Mouse (Mus musculus): ENCODE data around the gene Slc22a6. TPM values are rescaled to one million over a fixed set of nuclear protein-coding genes. Genes with fewer than 3 reads are reported as not detected.

The Slc22a6 gene
- polyA plus RNA-seq, 1 experiment from 2014 or later, result not detected

GRCm38 (mm10) chr19:8599229-8599628 lies 18.6 kb upstream of the Slc22a6 start:
- no peak overlapping the region for H3K4me3 ChIP-seq (ENCODE audit: low read depth, low read length)
- H3K27ac ChIP-seq (ENCODE audit: low read depth, low read length), result no peak overlapping the region
- no peaks in the 10 kb centered on the region for H3K9me3 ChIP-seq (ENCODE audit: control insufficient read depth, low read length)
- H3K9ac ChIP-seq (ENCODE audit: low read depth, low read length), result no peak overlapping the region
- 69% methylated on average over 2 of the region's 2 CpGs for WGBS
- H3K4me1 ChIP-seq (replicated peaks; ENCODE audit: control insufficient read depth, insufficient read depth, low read length), result peaks cover 15% of the 10 kb centered on the region
- no peaks in the 10 kb centered on the region; the same call in 1 of the 2 replicates for H3K27me3 ChIP-seq (replicated peaks; ENCODE audit: control insufficient read depth, insufficient read depth, low read length)
- DNase-seq (ENCODE audit: low spot score), result no peak
- no peaks in the 10 kb centered on the region for H3K36me3 ChIP-seq (ENCODE audit: control insufficient read depth, insufficient read depth, low read length)
- no peak overlapping the region for H3K4me2 ChIP-seq
- no peak for ATAC-seq (replicated peaks; ENCODE audit: low FRiP score)

GRCm38 (mm10) chr19:8601922-8602321 lies 15.9 kb upstream of the Slc22a6 start:
- Histone ChIP-seq H3K4me1 (replicated peaks; ENCODE audit: control insufficient read depth, insufficient read depth, low read length) (peaks cover 18% of the 10 kb centered on the region), H3K4me2 (no peak overlapping the region), H3K27me3 (replicated peaks; ENCODE audit: control insufficient read depth, insufficient read depth, low read length) (no peaks in the 10 kb centered on the region; the same call in 1 of the 2 replicates), H3K27ac (ENCODE audit: low read depth, low read length) (no peak overlapping the region), H3K9me3 (ENCODE audit: control insufficient read depth, low read length) (no peaks in the 10 kb centered on the region), H3K36me3 (ENCODE audit: control insufficient read depth, insufficient read depth, low read length) (no peaks in the 10 kb centered on the region), H3K4me3 (ENCODE audit: low read depth, low read length) (no peak overlapping the region), H3K9ac (ENCODE audit: low read depth, low read length) (no peak overlapping the region)
- no peak for ATAC-seq (replicated peaks; ENCODE audit: low FRiP score)
- DNase-seq (ENCODE audit: low spot score), result no peak

- no peak for DNase-seq (ENCODE audit: low spot score)
- 0 out of 2 replicates have a peak overlapping the region, but pooled peaks have one; percentile 46 for H3K27ac ChIP-seq (ENCODE audit: low read depth, low read length)
- H3K4me3 ChIP-seq (ENCODE audit: low read depth, low read length), result no peak overlapping the region
- ATAC-seq (replicated peaks; ENCODE audit: low FRiP score), result peak; percentile 98
- no peaks in the 10 kb centered on the region; the same call in 1 of the 2 replicates for H3K27me3 ChIP-seq (replicated peaks; ENCODE audit: control insufficient read depth, insufficient read depth, low read length)
- WGBS, result 26% methylated on average over 3 of the region's 3 CpGs
- no peak overlapping the region for H3K9ac ChIP-seq (ENCODE audit: low read depth, low read length)
- H3K4me1 ChIP-seq (replicated peaks; ENCODE audit: control insufficient read depth, insufficient read depth, low read length), result peaks cover 15% of the 10 kb centered on the region
- no peaks in the 10 kb centered on the region for H3K36me3 ChIP-seq (ENCODE audit: control insufficient read depth, insufficient read depth, low read length)
- no peaks in the 10 kb centered on the region for H3K9me3 ChIP-seq (ENCODE audit: control insufficient read depth, low read length)
- peak overlapping the region; percentile 7; the same call in 1 of the 2 replicates for H3K4me2 ChIP-seq
Observed at GRCm38 (mm10) chr19:8602914-8603313, 14.9 kb upstream of the Slc22a6 start.

DNA sequence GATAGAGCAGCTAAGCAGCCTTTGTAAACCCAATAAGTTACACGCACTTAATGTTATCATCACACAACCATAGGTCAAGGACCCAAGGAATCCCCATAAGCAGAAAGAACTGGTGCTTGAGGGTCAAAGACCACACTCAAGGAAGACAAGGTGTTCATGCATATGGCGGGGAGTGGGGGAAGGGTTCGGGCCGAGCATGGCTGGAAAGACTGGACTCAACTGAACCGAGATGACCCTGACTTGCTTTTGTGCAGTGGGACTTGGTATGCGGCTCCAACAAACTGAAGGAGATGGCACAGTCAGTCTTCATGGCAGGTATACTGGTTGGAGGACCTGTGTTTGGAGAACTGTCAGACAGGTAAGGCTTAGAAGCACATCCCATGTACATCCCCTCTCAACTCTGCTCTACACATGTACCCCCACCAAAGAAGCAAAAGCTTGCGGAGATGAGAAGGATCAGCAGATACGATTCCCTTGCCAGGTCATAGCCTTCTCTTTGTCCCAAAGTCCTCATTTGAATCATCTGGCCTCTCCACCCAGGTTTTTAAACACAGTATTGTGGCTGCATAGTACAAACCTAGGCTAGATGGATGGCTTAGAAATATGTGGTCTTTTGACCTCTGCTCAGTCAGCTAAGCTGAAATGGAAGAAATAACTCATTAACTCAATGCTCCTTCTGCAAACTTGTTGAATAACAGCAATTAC lies 13.2 kb upstream of the Slc22a6 start:
- H3K4me1 ChIP-seq (replicated peaks; ENCODE audit: control insufficient read depth, insufficient read depth, low read length), result peaks cover 15% of the 10 kb centered on the region
- no peak overlapping the region for H3K4me3 ChIP-seq (ENCODE audit: low read depth, low read length)

GRCm38 (mm10) chr19:8605241-8605558 lies 12.6 kb upstream of the Slc22a6 start:
- Histone ChIP-seq H3K9ac (ENCODE audit: low read depth, low read length) (no peak overlapping the region), H3K27ac (ENCODE audit: low read depth, low read length) (no peak overlapping the region), H3K4me2 (no peak overlapping the region), H3K27me3 (replicated peaks; ENCODE audit: control insufficient read depth, insufficient read depth, low read length) (no peaks in the 10 kb centered on the region; the same call in 1 of the 2 replicates), H3K4me1 (replicated peaks; ENCODE audit: control insufficient read depth, insufficient read depth, low read length) (peaks cover 15% of the 10 kb centered on the region), H3K4me3 (ENCODE audit: low read depth, low read length) (no peak overlapping the region), H3K36me3 (ENCODE audit: control insufficient read depth, insufficient read depth, low read length) (no peaks in the 10 kb centered on the region), H3K9me3 (ENCODE audit: control insufficient read depth, low read length) (no peaks in the 10 kb centered on the region)
- WGBS, result 55% methylated on average over 3 of the region's 3 CpGs
- DNase-seq (ENCODE audit: low spot score) (no peak), ATAC-seq (replicated peaks; ENCODE audit: low FRiP score) (0 out of 2 replicates have a peak, but pooled peaks have one; percentile 15)

More for the DNA sequence above, 13.2 kb upstream of the Slc22a6 start:
- 94% methylated on average over 8 of the region's 8 CpGs for WGBS
- Histone ChIP-seq H3K27me3 (replicated peaks; ENCODE audit: control insufficient read depth, insufficient read depth, low read length) (no peaks in the 10 kb centered on the region; the same call in 1 of the 2 replicates), H3K9me3 (ENCODE audit: control insufficient read depth, low read length) (no peaks in the 10 kb centered on the region), H3K36me3 (ENCODE audit: control insufficient read depth, insufficient read depth, low read length) (no peaks in the 10 kb centered on the region), H3K9ac (ENCODE audit: low read depth, low read length) (no peak overlapping the region), H3K4me2 (no peak overlapping the region), H3K27ac (ENCODE audit: low read depth, low read length) (no peak overlapping the region)
- ATAC-seq (replicated peaks; ENCODE audit: low FRiP score) (no peak), DNase-seq (ENCODE audit: low spot score) (no peak)

GRCm38 (mm10) chr19:8611358-8612123 lies 6.3 kb upstream of the Slc22a6 start:
- Histone ChIP-seq H3K9ac (ENCODE audit: low read depth, low read length) (no peak overlapping the region), H3K27me3 (replicated peaks; ENCODE audit: control insufficient read depth, insufficient read depth, low read length) (no peaks in the 10 kb centered on the region), H3K36me3 (ENCODE audit: control insufficient read depth, insufficient read depth, low read length) (no peaks in the 10 kb centered on the region), H3K4me3 (ENCODE audit: low read depth, low read length) (no peak overlapping the region), H3K4me2 (no peak overlapping the region), H3K9me3 (ENCODE audit: control insufficient read depth, low read length) (no peaks in the 10 kb centered on the region), H3K27ac (ENCODE audit: low read depth, low read length) (no peak overlapping the region), H3K4me1 (replicated peaks; ENCODE audit: control insufficient read depth, insufficient read depth, low read length) (no peaks in the 10 kb centered on the region)
- DNase-seq (ENCODE audit: low spot score) (no peak), ATAC-seq (replicated peaks; ENCODE audit: low FRiP score) (no peak)
- WGBS, result 80% methylated on average over 8 of the region's 8 CpGs

GRCm38 (mm10) chr19:8613111-8613510 lies 4.7 kb upstream of the Slc22a6 start:
- Histone ChIP-seq H3K27me3 (replicated peaks; ENCODE audit: control insufficient read depth, insufficient read depth, low read length) (no peaks in the 10 kb centered on the region), H3K36me3 (ENCODE audit: control insufficient read depth, insufficient read depth, low read length) (no peaks in the 10 kb centered on the region), H3K4me2 (no peak overlapping the region), H3K27ac (ENCODE audit: low read depth, low read length) (no peak overlapping the region), H3K4me1 (replicated peaks; ENCODE audit: control insufficient read depth, insufficient read depth, low read length) (no peaks in the 10 kb centered on the region), H3K4me3 (ENCODE audit: low read depth, low read length) (no peak overlapping the region), H3K9ac (ENCODE audit: low read depth, low read length) (no peak overlapping the region), H3K9me3 (ENCODE audit: control insufficient read depth, low read length) (no peaks in the 10 kb centered on the region)
- ATAC-seq (replicated peaks; ENCODE audit: low FRiP score), result no peak
- WGBS, result 82% methylated on average over 2 of the region's 2 CpGs
- no peak for DNase-seq (ENCODE audit: low spot score)

DNA sequence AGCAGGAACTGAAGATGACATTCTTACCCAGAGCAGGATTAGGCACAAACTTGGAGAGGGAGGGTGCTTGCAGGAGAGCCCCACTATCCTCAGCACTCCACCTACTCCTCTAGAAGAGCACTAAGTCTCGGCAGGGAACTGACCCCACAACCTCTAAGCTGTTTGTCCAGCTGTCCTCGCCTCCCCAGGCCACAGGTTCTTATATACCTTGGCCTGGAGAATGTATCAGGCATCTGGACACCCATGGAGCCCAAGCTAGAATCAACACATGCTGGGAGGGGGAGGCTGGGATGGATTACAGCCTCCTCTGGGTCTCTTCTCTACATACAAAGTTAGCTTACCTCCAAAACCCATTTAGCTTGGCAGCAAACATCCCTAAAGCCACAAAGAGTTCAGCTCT lies 3.5 kb upstream of the Slc22a6 start:
- no peak for ATAC-seq (replicated peaks; ENCODE audit: low FRiP score)
- H3K9ac ChIP-seq (ENCODE audit: low read depth, low read length), result no peak overlapping the region
- H3K27me3 ChIP-seq (replicated peaks; ENCODE audit: control insufficient read depth, insufficient read depth, low read length), result no peaks in the 10 kb centered on the region
- no peak overlapping the region for H3K27ac ChIP-seq (ENCODE audit: low read depth, low read length)
- H3K4me3 ChIP-seq (ENCODE audit: low read depth, low read length), result no peak overlapping the region
- no peaks in the 10 kb centered on the region for H3K9me3 ChIP-seq (ENCODE audit: control insufficient read depth, low read length)
- no peaks in the 10 kb centered on the region for H3K4me1 ChIP-seq (replicated peaks; ENCODE audit: control insufficient read depth, insufficient read depth, low read length)
- H3K4me2 ChIP-seq, result no peak overlapping the region
- WGBS, result 31% methylated on average over 2 of the region's 2 CpGs
- H3K36me3 ChIP-seq (ENCODE audit: control insufficient read depth, insufficient read depth, low read length), result no peaks in the 10 kb centered on the region
- DNase-seq (ENCODE audit: low spot score), result no peak

GRCm38 (mm10) chr19:8616314-8616713 lies 1.5 kb upstream of the Slc22a6 start:
- Histone ChIP-seq H3K27me3 (replicated peaks; ENCODE audit: control insufficient read depth, insufficient read depth, low read length) (no peaks in the 10 kb centered on the region), H3K9me3 (ENCODE audit: control insufficient read depth, low read length) (no peaks in the 10 kb centered on the region), H3K4me2 (no peak overlapping the region), H3K9ac (ENCODE audit: low read depth, low read length) (no peak overlapping the region), H3K4me3 (ENCODE audit: low read depth, low read length) (no peak overlapping the region), H3K27ac (ENCODE audit: low read depth, low read length) (no peak overlapping the region), H3K4me1 (replicated peaks; ENCODE audit: control insufficient read depth, insufficient read depth, low read length) (no peaks in the 10 kb centered on the region), H3K36me3 (ENCODE audit: control insufficient read depth, insufficient read depth, low read length) (no peaks in the 10 kb centered on the region)
- 48% methylated on average over 4 of the region's 4 CpGs for WGBS
- DNase-seq (ENCODE audit: low spot score), result no peak
- no peak for ATAC-seq (replicated peaks; ENCODE audit: low FRiP score)
